Mouse (Mus musculus): ENCODE results near the gene Smim15. TPM values are rescaled to one million over a fixed set of nuclear protein-coding genes. Genes with fewer than 3 reads are reported as not detected.
A peak's percentile ranks its signal among the peaks of the same experiment; 100 is the strongest.

Gene Smim15
- polyA plus RNA-seq, 1 experiment from 2014 or later: 63.0 TPM

DNA sequence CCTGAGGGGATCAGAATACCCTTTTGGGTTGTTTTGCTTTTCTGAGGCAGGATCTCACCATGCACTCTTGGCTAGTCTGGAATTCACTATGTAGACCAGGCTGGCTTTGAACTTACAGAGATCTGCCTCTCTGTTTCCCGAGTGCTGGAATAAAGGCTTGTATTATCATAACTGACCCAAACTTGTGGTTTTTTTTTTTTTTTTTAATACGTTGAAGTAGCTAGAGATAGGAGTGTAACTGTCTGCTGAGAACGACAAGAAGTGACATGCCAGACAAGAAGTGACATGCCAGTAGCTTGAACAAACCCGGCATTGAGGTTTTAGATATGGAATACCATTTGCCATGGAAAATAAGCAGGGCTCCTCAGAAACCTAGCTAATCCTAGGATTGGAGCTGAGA is 11.5 kb upstream of the Smim15 start:
- no peaks in the 10 kb centered on the region for H3K27me3 ChIP-seq (ENCODE audit: control insufficient read depth, insufficient read depth, low read length)
- ATAC-seq (replicated peaks; ENCODE audit: low FRiP score) (no peak), DNase-seq (ENCODE audit: low spot score) (no peak)
- no peaks in the 10 kb centered on the region for H3K9me3 ChIP-seq (ENCODE audit: control insufficient read depth, low read length)
- H3K4me1 ChIP-seq (replicated peaks; ENCODE audit: control insufficient read depth, insufficient read depth, low read length): no peaks in the 10 kb centered on the region
- 96% methylated on average over 4 of the region's 4 CpGs for WGBS
- no peak overlapping the region for H3K27ac ChIP-seq (ENCODE audit: low read depth, low read length)
- H3K4me2 ChIP-seq (ENCODE audit: low read depth, low read length, severe bottlenecking): no peak overlapping the region
- no peaks in the 10 kb centered on the region for H3K36me3 ChIP-seq (ENCODE audit: control insufficient read depth, insufficient read depth, low read length)
- H3K9ac ChIP-seq (ENCODE audit: low read length): no peak overlapping the region
- H3K4me3 ChIP-seq (ENCODE audit: low read depth, low read length): no peak overlapping the region

DNA sequence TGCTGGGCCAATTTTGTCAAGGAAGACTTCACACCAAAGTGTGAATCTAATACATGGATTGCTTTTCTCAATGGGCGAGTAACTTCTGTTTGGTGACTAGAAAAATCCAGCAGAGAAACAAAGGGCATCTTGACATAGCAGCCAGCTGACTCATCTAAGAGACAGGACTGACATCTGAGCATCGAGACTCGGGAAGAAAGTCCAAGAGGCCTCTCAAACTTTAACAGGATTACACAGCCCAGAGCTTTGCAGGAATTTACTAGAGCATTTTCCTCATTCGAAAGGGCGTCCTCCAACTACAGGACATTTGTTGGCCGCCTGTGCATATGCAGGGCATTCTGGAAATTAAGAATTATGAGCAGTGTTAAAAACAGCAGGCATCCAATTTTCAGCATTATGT is 4.9 kb upstream of the Smim15 start:
- no peak overlapping the region for H3K27ac ChIP-seq (ENCODE audit: low read depth, low read length)
- no peaks in the 10 kb centered on the region for H3K27me3 ChIP-seq (ENCODE audit: control insufficient read depth, insufficient read depth, low read length)
- no peak overlapping the region for H3K9ac ChIP-seq (ENCODE audit: low read length)
- DNase-seq (ENCODE audit: low spot score) (no peak), ATAC-seq (replicated peaks; ENCODE audit: low FRiP score) (no peak)
- 28% methylated on average over 6 of the region's 6 CpGs for WGBS
- no peaks in the 10 kb centered on the region for H3K36me3 ChIP-seq (ENCODE audit: control insufficient read depth, insufficient read depth, low read length)
- H3K4me3 ChIP-seq (ENCODE audit: low read depth, low read length): no peak overlapping the region
- H3K9me3 ChIP-seq (ENCODE audit: control insufficient read depth, low read length): no peaks in the 10 kb centered on the region
- no peak overlapping the region for H3K4me2 ChIP-seq (ENCODE audit: low read depth, low read length, severe bottlenecking)
- H3K4me1 ChIP-seq (replicated peaks; ENCODE audit: control insufficient read depth, insufficient read depth, low read length): peaks cover 5% of the 10 kb centered on the region

DNA sequence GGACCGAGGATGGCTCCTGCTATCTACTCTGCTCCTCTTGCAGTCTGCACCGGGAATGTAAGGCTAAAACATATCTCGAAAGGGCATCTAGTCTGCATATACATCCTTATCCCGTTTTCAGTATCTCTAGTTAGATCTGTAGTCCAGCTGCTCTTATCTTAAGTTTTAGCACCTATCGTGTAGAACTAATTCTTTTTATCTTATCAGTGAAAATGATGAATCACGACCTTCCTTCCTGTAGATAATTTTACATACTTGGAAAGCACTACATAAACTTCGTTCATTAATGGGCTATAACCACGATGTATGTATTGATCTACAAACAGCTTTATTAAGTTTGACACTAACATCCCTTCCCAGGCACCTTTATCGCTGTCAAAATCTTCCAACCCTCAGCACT is 4.3 kb upstream of the Smim15 start:
- no peaks in the 10 kb centered on the region for H3K9me3 ChIP-seq (ENCODE audit: control insufficient read depth, low read length)
- H3K4me1 ChIP-seq (replicated peaks; ENCODE audit: control insufficient read depth, insufficient read depth, low read length): peaks cover 5% of the 10 kb centered on the region
- no peak for ATAC-seq (replicated peaks; ENCODE audit: low FRiP score)

DNA sequence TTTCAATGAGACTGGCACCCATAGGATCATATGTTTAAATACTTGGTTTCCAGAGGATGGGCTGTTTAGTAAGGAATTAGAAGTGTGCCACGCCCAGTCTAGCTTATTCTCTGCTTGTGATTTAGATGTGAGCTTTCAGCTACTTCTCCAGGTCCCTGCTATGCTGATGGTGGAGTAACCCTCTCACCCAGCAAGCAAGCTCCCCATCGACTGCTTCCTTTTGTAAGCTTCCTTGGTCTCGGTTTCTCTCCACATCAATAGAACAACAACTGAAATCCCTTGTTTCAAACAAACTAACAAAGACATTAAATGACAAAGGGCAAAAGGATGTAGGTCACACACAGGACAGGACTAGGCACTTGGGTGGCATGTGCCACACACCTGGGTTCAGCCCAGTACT is 3.8 kb upstream of the Smim15 start:
- Histone ChIP-seq H3K4me1 (replicated peaks; ENCODE audit: control insufficient read depth, insufficient read depth, low read length) (peaks cover 7% of the 10 kb centered on the region), H3K9ac (ENCODE audit: low read length) (no peak overlapping the region), H3K36me3 (ENCODE audit: control insufficient read depth, insufficient read depth, low read length) (no peaks in the 10 kb centered on the region), H3K9me3 (ENCODE audit: control insufficient read depth, low read length) (no peaks in the 10 kb centered on the region), H3K27ac (ENCODE audit: low read depth, low read length) (no peak overlapping the region), H3K4me2 (ENCODE audit: low read depth, low read length, severe bottlenecking) (no peak overlapping the region), H3K27me3 (ENCODE audit: control insufficient read depth, insufficient read depth, low read length) (no peaks in the 10 kb centered on the region), H3K4me3 (ENCODE audit: low read depth, low read length) (no peak overlapping the region)
- ATAC-seq (replicated peaks; ENCODE audit: low FRiP score) (no peak), DNase-seq (ENCODE audit: low spot score) (no peak)
- WGBS: 38% methylated on average over 3 of the region's 3 CpGs

More for the DNA sequence above, 4.3 kb upstream of the Smim15 start:
- H3K4me2 ChIP-seq (ENCODE audit: low read depth, low read length, severe bottlenecking): no peak overlapping the region
- H3K27ac ChIP-seq (ENCODE audit: low read depth, low read length): no peak overlapping the region
- DNase-seq (ENCODE audit: low spot score): no peak
- H3K9ac ChIP-seq (ENCODE audit: low read length): no peak overlapping the region
- no peaks in the 10 kb centered on the region for H3K36me3 ChIP-seq (ENCODE audit: control insufficient read depth, insufficient read depth, low read length)
- 87% methylated on average over 9 of the region's 9 CpGs for WGBS
- H3K27me3 ChIP-seq (ENCODE audit: control insufficient read depth, insufficient read depth, low read length): no peaks in the 10 kb centered on the region
- no peak overlapping the region for H3K4me3 ChIP-seq (ENCODE audit: low read depth, low read length)

DNA sequence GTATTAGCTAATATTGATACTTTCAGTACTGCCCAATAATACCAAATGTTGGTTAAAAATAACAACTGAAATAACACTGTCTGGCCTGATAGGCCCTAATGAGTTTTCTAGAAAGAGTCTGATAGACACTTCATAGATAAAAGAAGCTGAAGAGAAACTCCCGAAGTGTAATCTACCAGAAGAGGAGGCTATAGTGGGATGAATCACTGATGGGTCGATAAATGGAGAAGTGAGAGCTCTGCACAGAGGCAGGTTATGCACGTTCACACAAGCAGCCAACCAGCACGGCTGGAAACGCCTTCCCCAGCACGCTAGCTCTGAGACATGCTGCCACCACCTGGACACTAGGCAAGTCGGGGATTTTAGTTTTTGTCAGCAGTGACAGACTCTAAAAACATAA is 2.9 kb upstream of the Smim15 start:
- Histone ChIP-seq H3K4me2 (ENCODE audit: low read depth, low read length, severe bottlenecking) (no peak overlapping the region), H3K9ac (ENCODE audit: low read length) (no peak overlapping the region), H3K27me3 (ENCODE audit: control insufficient read depth, insufficient read depth, low read length) (no peaks in the 10 kb centered on the region), H3K4me1 (replicated peaks; ENCODE audit: control insufficient read depth, insufficient read depth, low read length) (peaks cover 7% of the 10 kb centered on the region), H3K27ac (ENCODE audit: low read depth, low read length) (no peak overlapping the region), H3K4me3 (ENCODE audit: low read depth, low read length) (no peak overlapping the region), H3K9me3 (ENCODE audit: control insufficient read depth, low read length) (no peaks in the 10 kb centered on the region), H3K36me3 (ENCODE audit: control insufficient read depth, insufficient read depth, low read length) (no peaks in the 10 kb centered on the region)
- WGBS: 6% methylated on average over 7 of the region's 7 CpGs
- 0 out of 2 replicates have a peak, but pooled peaks have one; percentile 26 for ATAC-seq (replicated peaks; ENCODE audit: low FRiP score)
- peak; percentile 76 for DNase-seq (ENCODE audit: low spot score)

DNA sequence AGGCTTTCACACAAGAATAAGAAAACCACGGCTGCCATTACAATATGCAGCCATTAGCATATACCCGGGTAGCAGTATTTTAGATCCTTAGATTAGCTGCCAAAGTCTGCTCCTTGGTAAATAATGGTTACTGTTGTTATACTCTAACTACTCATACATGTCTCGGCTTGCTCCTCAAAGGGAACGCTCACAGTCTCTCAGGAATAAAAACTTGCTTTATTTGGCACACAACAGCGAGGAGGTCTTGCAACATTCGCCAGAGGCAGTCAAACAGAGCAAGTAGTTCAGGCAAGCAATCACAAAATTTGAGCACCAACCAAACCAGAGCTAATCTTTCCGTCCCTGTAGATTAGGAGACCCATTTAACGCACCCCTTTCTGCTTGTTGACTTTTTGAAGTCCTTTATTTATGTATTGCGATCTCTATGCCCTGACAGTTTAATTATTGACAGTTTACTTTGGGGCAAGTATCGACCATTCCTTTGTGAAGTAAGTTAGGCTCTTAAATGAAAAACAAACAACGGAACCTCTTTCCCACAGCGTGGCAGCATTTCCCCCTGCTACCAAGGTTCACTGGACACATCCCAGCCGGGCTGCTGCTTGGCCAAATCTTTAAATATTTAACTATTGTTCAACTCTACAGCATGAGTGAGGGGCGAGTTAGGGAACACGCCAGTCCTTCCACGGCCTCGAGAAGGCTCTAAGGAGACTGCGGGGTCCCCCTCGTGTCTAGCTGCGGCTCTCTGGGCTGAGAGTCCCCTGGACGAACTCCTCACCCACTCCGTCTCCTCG is 620 bp upstream of the Smim15 start:
- Histone ChIP-seq H3K9ac (ENCODE audit: low read length) (peak overlapping the region; percentile 69), H3K4me2 (ENCODE audit: low read depth, low read length, severe bottlenecking) (peak overlapping the region; percentile 83), H3K9me3 (ENCODE audit: control insufficient read depth, low read length) (no peaks in the 10 kb centered on the region), H3K27ac (ENCODE audit: low read depth, low read length) (peak overlapping the region; percentile 39; the same call in 1 of the 2 replicates), H3K4me3 (ENCODE audit: low read depth, low read length) (peak overlapping the region; percentile 77), H3K27me3 (ENCODE audit: control insufficient read depth, insufficient read depth, low read length) (no peaks in the 10 kb centered on the region), H3K36me3 (ENCODE audit: control insufficient read depth, insufficient read depth, low read length) (no peaks in the 10 kb centered on the region; the same call in 1 of the 2 replicates), H3K4me1 (replicated peaks; ENCODE audit: control insufficient read depth, insufficient read depth, low read length) (peaks cover 7% of the 10 kb centered on the region)
- ATAC-seq (replicated peaks; ENCODE audit: low FRiP score) (peak; percentile 63; the same call in 1 of the 2 replicates), DNase-seq (ENCODE audit: low spot score) (no peak)
- 6% methylated on average over 23 of the region's 23 CpGs for WGBS

DNA sequence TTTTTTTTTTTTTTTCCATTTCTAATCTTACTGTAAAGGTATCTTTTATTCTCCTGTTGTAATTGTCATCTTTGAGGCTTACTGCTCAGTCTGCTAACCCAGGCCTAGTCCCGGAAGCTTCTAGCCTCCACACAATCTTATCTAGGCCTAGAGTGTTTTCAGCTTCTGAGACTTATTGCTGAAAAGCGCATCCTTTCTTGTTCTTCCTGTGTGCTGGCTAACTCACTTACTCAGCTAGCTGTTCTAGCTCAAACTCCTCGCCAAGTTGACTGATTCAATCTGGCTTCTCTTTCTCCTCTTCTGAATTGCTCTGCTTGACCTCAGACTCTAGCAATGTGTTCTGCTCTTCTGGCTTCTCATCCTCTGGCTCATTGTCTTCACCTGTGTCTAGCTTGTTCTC is 1.4 kb downstream of the Smim15 start:
- Histone ChIP-seq H3K4me2 (ENCODE audit: low read depth, low read length, severe bottlenecking) (no peak overlapping the region), H3K9ac (ENCODE audit: low read length) (no peak overlapping the region), H3K27me3 (ENCODE audit: control insufficient read depth, insufficient read depth, low read length) (no peaks in the 10 kb centered on the region), H3K27ac (ENCODE audit: low read depth, low read length) (no peak overlapping the region), H3K4me3 (ENCODE audit: low read depth, low read length) (no peak overlapping the region), H3K4me1 (replicated peaks; ENCODE audit: control insufficient read depth, insufficient read depth, low read length) (peaks cover 7% of the 10 kb centered on the region), H3K9me3 (ENCODE audit: control insufficient read depth, low read length) (no peaks in the 10 kb centered on the region), H3K36me3 (ENCODE audit: control insufficient read depth, insufficient read depth, low read length) (no peaks in the 10 kb centered on the region; the same call in 1 of the 2 replicates)
- no peak for ATAC-seq (replicated peaks; ENCODE audit: low FRiP score)
- 90% methylated on average over 3 of the region's 3 CpGs for WGBS
- no peak for DNase-seq (ENCODE audit: low spot score)

DNA sequence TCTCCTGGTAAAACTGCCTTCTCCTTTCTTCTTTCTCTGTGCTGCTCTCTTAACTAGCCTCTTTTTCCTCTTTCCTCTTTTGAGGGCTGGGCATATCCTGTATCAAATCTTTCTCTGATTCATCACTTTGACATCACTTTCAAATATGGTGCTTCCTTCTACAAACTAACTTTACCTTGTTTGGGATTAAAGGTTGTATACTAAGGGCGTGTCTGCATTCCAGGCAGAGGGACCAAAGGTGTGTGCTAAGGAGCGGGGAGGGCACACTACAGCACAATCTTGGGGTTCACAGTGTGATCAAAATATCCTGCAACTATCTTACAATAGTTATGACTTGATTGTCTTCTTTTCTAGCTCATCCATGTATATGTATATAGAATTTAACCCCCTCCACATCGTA is 1.8 kb downstream of the Smim15 start:
- H3K9ac ChIP-seq (ENCODE audit: low read length): no peak overlapping the region
- no peak for DNase-seq (ENCODE audit: low spot score)
- no peaks in the 10 kb centered on the region; the same call in 1 of the 2 replicates for H3K36me3 ChIP-seq (ENCODE audit: control insufficient read depth, insufficient read depth, low read length)
- H3K27me3 ChIP-seq (ENCODE audit: control insufficient read depth, insufficient read depth, low read length): no peaks in the 10 kb centered on the region
- 93% methylated on average over 3 of the region's 3 CpGs for WGBS
- no peak for ATAC-seq (replicated peaks; ENCODE audit: low FRiP score)
- peaks cover 7% of the 10 kb centered on the region for H3K4me1 ChIP-seq (replicated peaks; ENCODE audit: control insufficient read depth, insufficient read depth, low read length)
- H3K4me2 ChIP-seq (ENCODE audit: low read depth, low read length, severe bottlenecking): no peak overlapping the region
- no peak overlapping the region for H3K27ac ChIP-seq (ENCODE audit: low read depth, low read length)
- H3K9me3 ChIP-seq (ENCODE audit: control insufficient read depth, low read length): no peaks in the 10 kb centered on the region
- H3K4me3 ChIP-seq (ENCODE audit: low read depth, low read length): no peak overlapping the region

DNA sequence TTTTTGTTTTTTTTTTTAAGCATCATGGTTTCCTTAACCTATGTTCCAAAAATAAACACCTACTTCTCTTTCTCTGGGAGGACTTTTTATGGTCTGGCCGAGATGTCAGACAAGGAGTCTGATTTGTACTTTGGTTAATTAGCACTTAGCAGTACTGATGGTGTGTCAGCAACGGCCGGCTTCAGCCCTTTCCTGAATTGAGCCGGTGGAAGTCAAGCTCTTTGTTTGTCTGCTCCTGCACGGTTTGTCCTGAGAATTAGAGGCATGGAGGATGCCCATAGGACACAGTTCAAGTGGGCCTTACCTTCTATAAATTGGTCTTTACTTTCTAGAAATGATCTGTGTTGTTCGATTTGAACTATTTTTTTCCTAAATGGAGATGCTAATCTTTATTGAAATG is 2.6 kb downstream of the Smim15 start:
- no peak overlapping the region for H3K27ac ChIP-seq (ENCODE audit: low read depth, low read length)
- H3K4me1 ChIP-seq (replicated peaks; ENCODE audit: control insufficient read depth, insufficient read depth, low read length): peaks cover 7% of the 10 kb centered on the region
- no peaks in the 10 kb centered on the region; the same call in 1 of the 2 replicates for H3K36me3 ChIP-seq (ENCODE audit: control insufficient read depth, insufficient read depth, low read length)
- no peak overlapping the region for H3K4me3 ChIP-seq (ENCODE audit: low read depth, low read length)
- WGBS: 69% methylated on average over 6 of the region's 6 CpGs
- no peaks in the 10 kb centered on the region for H3K9me3 ChIP-seq (ENCODE audit: control insufficient read depth, low read length)
- H3K27me3 ChIP-seq (ENCODE audit: control insufficient read depth, insufficient read depth, low read length): no peaks in the 10 kb centered on the region
- ATAC-seq (replicated peaks; ENCODE audit: low FRiP score): no peak
- H3K4me2 ChIP-seq (ENCODE audit: low read depth, low read length, severe bottlenecking): no peak overlapping the region
- no peak overlapping the region for H3K9ac ChIP-seq (ENCODE audit: low read length)
- no peak for DNase-seq (ENCODE audit: low spot score)

All from forebrain, embryonic 11.5 days (tissue).